Mouse (Mus musculus): ENCODE results near the gene Arid1b. TPM values are rescaled to one million over a fixed set of nuclear protein-coding genes. Genes with fewer than 3 reads are reported as not detected.

Arid1b gene
- polyA plus RNA-seq, 1 experiment = 9.1 TPM

DNA sequence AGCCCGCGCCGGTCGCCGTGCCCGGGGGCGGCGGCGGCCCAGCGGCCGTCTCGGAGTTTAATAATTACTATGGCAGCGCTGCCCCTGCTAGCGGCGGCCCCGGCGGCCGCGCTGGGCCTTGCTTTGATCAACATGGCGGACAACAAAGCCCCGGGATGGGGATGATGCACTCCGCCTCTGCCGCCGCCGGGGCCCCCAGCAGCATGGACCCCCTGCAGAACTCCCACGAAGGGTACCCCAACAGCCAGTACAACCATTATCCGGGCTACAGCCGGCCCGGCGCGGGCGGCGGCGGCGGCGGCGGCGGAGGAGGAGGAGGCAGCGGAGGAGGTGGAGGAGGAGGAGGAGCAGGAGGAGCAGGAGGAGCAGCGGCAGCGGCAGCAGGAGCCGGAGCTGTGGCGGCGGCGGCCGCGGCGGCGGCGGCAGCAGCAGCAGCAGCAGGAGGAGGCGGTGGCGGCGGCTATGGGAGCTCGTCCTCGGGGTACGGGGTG lies 1.5 kb downstream of the Arid1b start:
- TF ChIP-seq CTCF (IDR thresholded peaks at IDR 0.05; ENCODE audit: control insufficient read depth, insufficient read depth, insufficient read length) (no peak), USF1 (IDR thresholded peaks at IDR 0.05; ENCODE audit: low read depth) (no peak), MAX (IDR thresholded peaks at IDR 0.05) (no peak), FOSL1 (IDR thresholded peaks at IDR 0.05; ENCODE audit: insufficient read depth, low read length, poor library complexity, severe bottlenecking) (no peak), MYOD1 (IDR thresholded peaks at IDR 0.05; ENCODE audit: control insufficient read depth, insufficient read length, low read depth) (no peak), CEBPB (IDR thresholded peaks at IDR 0.05; ENCODE audit: low read depth) (no peak), MYOG (IDR thresholded peaks at IDR 0.05; ENCODE audit: control insufficient read depth, extremely low read depth, insufficient read length) (no peak)
- H3K27me3 ChIP-seq (ENCODE audit: control insufficient read depth, insufficient read depth, insufficient read length) = no peaks in the 10 kb centered on the region
- no peaks in the 10 kb centered on the region for H3K36me3 ChIP-seq (ENCODE audit: control insufficient read depth, insufficient read depth)
- H3K79me2 ChIP-seq (ENCODE audit: control insufficient read depth, insufficient read depth) = peaks cover 48% of the 10 kb centered on the region
- H3K4me3 ChIP-seq (ENCODE audit: insufficient read depth, poor library complexity, severe bottlenecking) = peak overlapping the region; percentile 64
- peaks cover 39% of the 10 kb centered on the region for H3K79me3 ChIP-seq (ENCODE audit: low read depth)
- H3ac ChIP-seq (ENCODE audit: control insufficient read depth, insufficient read length, low read depth) = peak overlapping the region; percentile 88

DNA sequence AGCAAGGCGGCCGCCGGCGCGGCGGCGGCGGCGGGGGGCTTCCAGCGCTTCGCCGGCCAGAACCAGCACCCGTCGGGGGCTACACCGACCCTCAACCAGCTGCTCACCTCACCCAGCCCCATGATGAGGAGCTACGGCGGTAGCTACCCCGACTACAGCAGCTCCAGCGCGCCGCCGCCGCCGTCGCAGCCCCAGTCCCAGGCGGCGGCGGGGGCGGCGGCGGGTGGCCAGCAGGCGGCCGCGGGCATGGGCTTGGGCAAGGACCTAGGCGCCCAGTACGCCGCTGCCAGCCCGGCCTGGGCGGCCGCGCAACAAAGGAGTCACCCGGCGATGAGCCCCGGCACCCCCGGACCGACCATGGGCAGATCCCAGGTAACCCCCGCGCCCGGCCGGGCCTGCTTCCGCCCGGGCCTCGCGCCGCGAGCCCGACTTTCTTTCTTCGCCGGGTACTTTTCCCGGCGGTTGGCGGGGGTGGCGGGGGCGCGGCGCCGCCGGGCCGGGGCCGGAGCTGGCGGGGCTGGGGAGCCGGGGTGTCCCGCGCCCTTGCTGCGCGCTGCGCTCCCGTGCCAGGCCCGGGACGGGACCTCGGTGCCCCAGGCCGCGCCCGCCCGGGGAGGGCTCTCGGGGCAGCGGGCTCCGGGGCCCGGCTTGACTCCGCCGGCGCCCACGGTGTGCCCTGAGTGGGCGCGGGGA lies 2.1 kb downstream of the Arid1b start:
- no peaks in the 10 kb centered on the region for H3K27me3 ChIP-seq (ENCODE audit: control insufficient read depth, insufficient read depth, insufficient read length)
- H3K4me3 ChIP-seq (ENCODE audit: insufficient read depth, poor library complexity, severe bottlenecking) = peak overlapping the region; percentile 64
- H3K79me3 ChIP-seq (ENCODE audit: low read depth) = peaks cover 45% of the 10 kb centered on the region
- H3K36me3 ChIP-seq (ENCODE audit: control insufficient read depth, insufficient read depth) = no peaks in the 10 kb centered on the region
- H3K79me2 ChIP-seq (ENCODE audit: control insufficient read depth, insufficient read depth) = peaks cover 55% of the 10 kb centered on the region
- no peak for TF ChIP-seq MYOD1 (IDR thresholded peaks at IDR 0.05; ENCODE audit: control insufficient read depth, insufficient read length, low read depth)
- no peak for TF ChIP-seq MYOG (IDR thresholded peaks at IDR 0.05; ENCODE audit: control insufficient read depth, extremely low read depth, insufficient read length)
- TF ChIP-seq FOSL1 (IDR thresholded peaks at IDR 0.05; ENCODE audit: insufficient read depth, low read length, poor library complexity, severe bottlenecking) = no peak
- no peak for TF ChIP-seq CEBPB (IDR thresholded peaks at IDR 0.05; ENCODE audit: low read depth)
- TF ChIP-seq CTCF (IDR thresholded peaks at IDR 0.05; ENCODE audit: control insufficient read depth, insufficient read depth, insufficient read length) = no peak
- no peak for TF ChIP-seq MAX (IDR thresholded peaks at IDR 0.05)
- no peak for TF ChIP-seq USF1 (IDR thresholded peaks at IDR 0.05; ENCODE audit: low read depth)
- H3ac ChIP-seq (ENCODE audit: control insufficient read depth, insufficient read length, low read depth) = peak overlapping the region; percentile 88

GRCm38 (mm10) chr17:4996814-4997549 lies 2.9 kb downstream of the Arid1b start:
- Histone ChIP-seq H3K36me3 (ENCODE audit: control insufficient read depth, insufficient read depth) (no peaks in the 10 kb centered on the region), H3K79me3 (ENCODE audit: low read depth) (peaks cover 52% of the 10 kb centered on the region), H3K4me3 (ENCODE audit: insufficient read depth, poor library complexity, severe bottlenecking) (peak overlapping the region; percentile 64), H3ac (ENCODE audit: control insufficient read depth, insufficient read length, low read depth) (peak overlapping the region; percentile 88), H3K27me3 (ENCODE audit: control insufficient read depth, insufficient read depth, insufficient read length) (no peaks in the 10 kb centered on the region), H3K79me2 (ENCODE audit: control insufficient read depth, insufficient read depth) (peaks cover 62% of the 10 kb centered on the region)
- no peak for TF ChIP-seq MYOD1 (IDR thresholded peaks at IDR 0.05; ENCODE audit: control insufficient read depth, insufficient read length, low read depth)
- TF ChIP-seq CEBPB (IDR thresholded peaks at IDR 0.05; ENCODE audit: low read depth) = no peak
- TF ChIP-seq FOSL1 (IDR thresholded peaks at IDR 0.05; ENCODE audit: insufficient read depth, low read length, poor library complexity, severe bottlenecking) = no peak
- TF ChIP-seq MAX (IDR thresholded peaks at IDR 0.05) = no peak
- TF ChIP-seq CTCF (IDR thresholded peaks at IDR 0.05; ENCODE audit: control insufficient read depth, insufficient read depth, insufficient read length) = no peak
- no peak for TF ChIP-seq USF1 (IDR thresholded peaks at IDR 0.05; ENCODE audit: low read depth)
- TF ChIP-seq MYOG (IDR thresholded peaks at IDR 0.05; ENCODE audit: control insufficient read depth, extremely low read depth, insufficient read length) = no peak

- Histone ChIP-seq H3K4me3 (ENCODE audit: insufficient read depth, poor library complexity, severe bottlenecking) (peak overlapping the region; percentile 21), H3K36me3 (ENCODE audit: control insufficient read depth, insufficient read depth) (no peaks in the 10 kb centered on the region)
Observed at GRCm38 (mm10) chr17:4997968-4998367, 3.8 kb downstream of the Arid1b start.

GRCm38 (mm10) chr17:4999256-4999655 lies 5.1 kb downstream of the Arid1b start:
- H3ac ChIP-seq (ENCODE audit: control insufficient read depth, insufficient read length, low read depth) = no peak overlapping the region
- peaks cover 85% of the 10 kb centered on the region for H3K79me2 ChIP-seq (ENCODE audit: control insufficient read depth, insufficient read depth)
- H3K27me3 ChIP-seq (ENCODE audit: control insufficient read depth, insufficient read depth, insufficient read length) = no peaks in the 10 kb centered on the region
- H3K79me3 ChIP-seq (ENCODE audit: low read depth) = peaks cover 75% of the 10 kb centered on the region
- H3K4me3 ChIP-seq (ENCODE audit: insufficient read depth, poor library complexity, severe bottlenecking) = no peak overlapping the region
- H3K36me3 ChIP-seq (ENCODE audit: control insufficient read depth, insufficient read depth) = no peaks in the 10 kb centered on the region
- TF ChIP-seq MYOG (IDR thresholded peaks at IDR 0.05; ENCODE audit: control insufficient read depth, extremely low read depth, insufficient read length) (no peak), CTCF (IDR thresholded peaks at IDR 0.05; ENCODE audit: control insufficient read depth, insufficient read depth, insufficient read length) (no peak), FOSL1 (IDR thresholded peaks at IDR 0.05; ENCODE audit: insufficient read depth, low read length, poor library complexity, severe bottlenecking) (no peak), MYOD1 (IDR thresholded peaks at IDR 0.05; ENCODE audit: control insufficient read depth, insufficient read length, low read depth) (no peak), CEBPB (IDR thresholded peaks at IDR 0.05; ENCODE audit: low read depth) (no peak), MAX (IDR thresholded peaks at IDR 0.05) (no peak), USF1 (IDR thresholded peaks at IDR 0.05; ENCODE audit: low read depth) (no peak)

More at GRCm38 (mm10) chr17:4997968-4998367, 3.8 kb downstream of the Arid1b start:
- Histone ChIP-seq H3K79me3 (ENCODE audit: low read depth) (peaks cover 62% of the 10 kb centered on the region), H3ac (ENCODE audit: control insufficient read depth, insufficient read length, low read depth) (no peak overlapping the region), H3K27me3 (ENCODE audit: control insufficient read depth, insufficient read depth, insufficient read length) (no peaks in the 10 kb centered on the region), H3K79me2 (ENCODE audit: control insufficient read depth, insufficient read depth) (peaks cover 72% of the 10 kb centered on the region)
- no peak for TF ChIP-seq MAX (IDR thresholded peaks at IDR 0.05)
- no peak for TF ChIP-seq CEBPB (IDR thresholded peaks at IDR 0.05; ENCODE audit: low read depth)
- TF ChIP-seq MYOD1 (IDR thresholded peaks at IDR 0.05; ENCODE audit: control insufficient read depth, insufficient read length, low read depth) = no peak
- TF ChIP-seq FOSL1 (IDR thresholded peaks at IDR 0.05; ENCODE audit: insufficient read depth, low read length, poor library complexity, severe bottlenecking) = no peak
- TF ChIP-seq USF1 (IDR thresholded peaks at IDR 0.05; ENCODE audit: low read depth) = no peak
- TF ChIP-seq CTCF (IDR thresholded peaks at IDR 0.05; ENCODE audit: control insufficient read depth, insufficient read depth, insufficient read length) = no peak
